Mouse (Mus musculus) CH12.LX (cell line): Measurements from ENCODE around the gene Tmem164. TPM values are rescaled to one million over a fixed set of nuclear protein-coding genes. Genes with fewer than 3 reads are reported as not detected.

Experiments used
- DNase-seq: peaks from one replicate; pipeline ENCODE4 v3.0.0-alpha.2; 2013; ENCODE audit errors: extremely low read depth
- H3K27ac ChIP-seq: 2 replicates; pipeline ENCODE4 v1.5.1; 2012; ENCODE audit warnings: low read depth, mild to moderate bottlenecking, control low read depth, moderate library complexity; ENCODE audit not compliant: insufficient read depth
- H3K27me3 ChIP-seq: replicated peaks from 2 replicates; pipeline ENCODE3; 2012; ENCODE audit warnings: inconsistent platforms
- H3K36me3 ChIP-seq, 2 experiments: replicated peaks in 1 of 2; 2 replicates each; pipeline versions ENCODE3 to v1.6.1; 2012; ENCODE audit warnings: inconsistent platforms in 1 of 2, low read length in 1 of 2, mild to moderate bottlenecking in 1 of 2, mixed read lengths in 1 of 2, moderate library complexity in 1 of 2; ENCODE audit not compliant: control insufficient read depth in 1 of 2, insufficient read depth in 1 of 2
- H3K4me1 ChIP-seq, 2 experiments: 2 replicates each; pipeline ENCODE4 v1.6.1; 2012; ENCODE audit warnings: inconsistent platforms in 1 of 2, moderate library complexity in 1 of 2; ENCODE audit not compliant: insufficient read depth in 2 of 2, control insufficient read depth in 1 of 2
- H3K4me2 ChIP-seq: 2 replicates; pipeline ENCODE4 v1.6.1; 2012; ENCODE audit warnings: low read depth, mild to moderate bottlenecking, control low read depth; ENCODE audit not compliant: poor library complexity, insufficient read depth, severe bottlenecking
- H3K4me3 ChIP-seq, 3 experiments: fragments of 150-350 bp in 1 of 3; sonication (generic) in 1 of 3; replicated peaks in 1 of 3; 2 replicates each; pipeline versions ENCODE3 to v1.5.1; 2011 to 2012; ENCODE audit warnings: low read depth in 2 of 3, low read length in 2 of 3, mild to moderate bottlenecking in 2 of 3, moderate library complexity in 2 of 3, control low read depth in 1 of 3, improper control_type of control experiment in 1 of 3, inconsistent platforms in 1 of 3, mixed read lengths in 1 of 3; ENCODE audit not compliant: poor library complexity in 1 of 3
- H3K79me2 ChIP-seq: replicated peaks from 2 replicates; pipeline ENCODE4 v1.6.1; 2012; ENCODE audit warnings: mild to moderate bottlenecking, moderate library complexity; ENCODE audit not compliant: control insufficient read depth, poor library complexity, insufficient read depth, severe bottlenecking; ENCODE audit errors: extremely low read depth
- H3K9ac ChIP-seq: 2 replicates; pipeline ENCODE4 v1.6.1; 2012; ENCODE audit warnings: low read depth, mild to moderate bottlenecking, control low read depth, moderate library complexity; ENCODE audit not compliant: insufficient read depth
- H3K9me3 ChIP-seq: replicated peaks from 2 replicates; pipeline ENCODE3; 2012; ENCODE audit warnings: low read length, inconsistent platforms, mixed read lengths
- CTCF ChIP-seq, 2 experiments: IDR thresholded peaks in 1 of 2; conservative IDR thresholded peaks in 1 of 2; 2 replicates each; pipeline ENCODE4 v1.5.1; 2011 to 2012; ENCODE audit warnings: low read depth in 2 of 2, low read length in 2 of 2, improper control_type of control experiment in 1 of 2, inconsistent platforms in 1 of 2, mild to moderate bottlenecking in 1 of 2, moderate library complexity in 1 of 2
- E2F4 ChIP-seq: IDR thresholded peaks from 2 replicates; pipeline ENCODE4 v1.6.1; 2011; ENCODE audit warnings: low read depth, low read length, improper control_type of control experiment; ENCODE audit not compliant: insufficient replicate concordance
- EP300 ChIP-seq: IDR thresholded peaks from 2 replicates; pipeline ENCODE4 v1.6.1; 2011; ENCODE audit warnings: low read length, improper control_type of control experiment
- HCFC1 ChIP-seq: IDR thresholded peaks from 2 replicates; pipeline ENCODE4 v1.6.1; 2012; ENCODE audit warnings: low read depth, mild to moderate bottlenecking, inconsistent platforms, low read length, improper control_type of control experiment
- IRF4 ChIP-seq: IDR thresholded peaks from 2 replicates; pipeline ENCODE4 v1.6.1; 2014; ENCODE audit warnings: low read depth, mild to moderate bottlenecking, inconsistent platforms, low read length, improper control_type of control experiment
- JUN ChIP-seq: IDR thresholded peaks from 2 replicates; pipeline ENCODE4 v1.6.1; 2011; ENCODE audit warnings: low read depth, mild to moderate bottlenecking, low read length, improper control_type of control experiment, moderate library complexity; ENCODE audit not compliant: insufficient read depth
- JUND ChIP-seq: conservative IDR thresholded peaks from 2 replicates; pipeline ENCODE4 v1.6.1; 2011; ENCODE audit warnings: low read depth, low read length, improper control_type of control experiment
- KAT2A ChIP-seq: IDR thresholded peaks from 2 replicates; pipeline ENCODE4 v1.6.1; 2012; ENCODE audit warnings: low read length, improper control_type of control experiment, inconsistent platforms; ENCODE audit not compliant: insufficient replicate concordance
- MAX ChIP-seq: IDR thresholded peaks from 2 replicates; pipeline ENCODE4 v1.6.1; 2011; ENCODE audit warnings: low read length, improper control_type of control experiment
- MAZ ChIP-seq: IDR thresholded peaks from 2 replicates; pipeline ENCODE4 v1.6.1; 2012; ENCODE audit warnings: low read depth, mild to moderate bottlenecking, inconsistent platforms, low read length, improper control_type of control experiment, moderate library complexity
- MYC ChIP-seq: IDR thresholded peaks from 2 replicates; pipeline ENCODE4 v1.6.1; 2011; ENCODE audit warnings: low read depth, mild to moderate bottlenecking, improper control_type of control experiment, low read length
- PAX5 ChIP-seq: IDR thresholded peaks from 2 replicates; pipeline ENCODE4 v1.6.1; 2012; ENCODE audit warnings: low read length, inconsistent platforms, mixed read lengths
- POLR2AphosphoS2 ChIP-seq: IDR thresholded peaks from 2 replicates; pipeline ENCODE4 v1.6.1; 2011; ENCODE audit warnings: low read depth, low read length, improper control_type of control experiment
- RAD21 ChIP-seq: IDR thresholded peaks from 2 replicates; pipeline ENCODE4 v1.6.1; 2011; ENCODE audit warnings: low read depth, mild to moderate bottlenecking, low read length, improper control_type of control experiment, moderate library complexity
- RCOR1 ChIP-seq: conservative IDR thresholded peaks from 2 replicates; pipeline ENCODE4 v1.6.1; 2012; ENCODE audit warnings: low read depth, mild to moderate bottlenecking, inconsistent platforms, low read length, improper control_type of control experiment
- TBP ChIP-seq: conservative IDR thresholded peaks from 2 replicates; pipeline ENCODE4 v1.6.1; 2011; ENCODE audit warnings: low read depth, low read length, improper control_type of control experiment
- UBTF ChIP-seq: IDR thresholded peaks from 2 replicates; pipeline ENCODE4 v1.6.1; 2012; ENCODE audit warnings: low read depth, mild to moderate bottlenecking, inconsistent platforms, low read length, improper control_type of control experiment, moderate library complexity
- USF1 ChIP-seq: IDR thresholded peaks from 2 replicates; pipeline ENCODE4 v1.6.1; 2014; ENCODE audit warnings: low read depth, mild to moderate bottlenecking, inconsistent platforms, low read length, improper control_type of control experiment
- ZC3H11A ChIP-seq: IDR thresholded peaks from 2 replicates; pipeline ENCODE4 v1.6.1; 2012; ENCODE audit warnings: low read depth, mild to moderate bottlenecking, inconsistent platforms, low read length, improper control_type of control experiment
- ZKSCAN1 ChIP-seq: IDR thresholded peaks from 2 replicates; pipeline ENCODE4 v1.6.1; 2012; ENCODE audit warnings: low read depth, inconsistent platforms, low read length, improper control_type of control experiment, borderline replicate concordance
- ZMIZ1 ChIP-seq: IDR thresholded peaks from 2 replicates; pipeline ENCODE4 v1.6.1; 2012; ENCODE audit warnings: low read depth, mild to moderate bottlenecking, inconsistent platforms, low read length, improper control_type of control experiment
- ZNF384 ChIP-seq: IDR thresholded peaks from 2 replicates; pipeline ENCODE4 v1.6.1; 2012; ENCODE audit warnings: low read depth, low read length, improper control_type of control experiment, inconsistent platforms
- dilution Hi-C: fragments of 300-500 bp; cut with MboI; formaldehyde crosslinking; loops from 2 replicates; pipeline ENCODE4 v1.14.3; 2020; ENCODE audit warnings: low sequenced_read_pairs; ENCODE audit not compliant: extremely low pct_unique_long_range_greater_than_20kb, extremely low pct_ligation_motif_present
- in situ Hi-C: fragments of 300-500 bp; cut with MboI; formaldehyde crosslinking; loops from 3 replicates; pipeline ENCODE4 v1.14.3; 2019; ENCODE audit warnings: low sequenced_read_pairs, low pct_ligation_motif_present, low pct_unique_long_range_greater_than_20kb, mixed read lengths
- polyA plus RNA-seq: library from polyadenylated mRNA; unstranded; fragments of >175 nt; gene quantifications from 2 replicates; pipeline ENCODE4 v1.2.1, GENCODE M21; 2012; ENCODE audit warnings: low read depth; ENCODE audit not compliant: insufficient read length
- total RNA-seq, 2 experiments: library from RNA; depleted of rRNA; stranded (reverse); fragments of 300-350 nt in 1 of 2; fragments of >200 nt in 1 of 2; gene quantifications; 2 replicates each; pipeline ENCODE4 v1.2.3; 2012 to 2014

Tmem164 gene
- total and polyA plus RNA-seq, 3 experiments, result 19.2 to 22.7 (median 21.5) TPM

DNA sequence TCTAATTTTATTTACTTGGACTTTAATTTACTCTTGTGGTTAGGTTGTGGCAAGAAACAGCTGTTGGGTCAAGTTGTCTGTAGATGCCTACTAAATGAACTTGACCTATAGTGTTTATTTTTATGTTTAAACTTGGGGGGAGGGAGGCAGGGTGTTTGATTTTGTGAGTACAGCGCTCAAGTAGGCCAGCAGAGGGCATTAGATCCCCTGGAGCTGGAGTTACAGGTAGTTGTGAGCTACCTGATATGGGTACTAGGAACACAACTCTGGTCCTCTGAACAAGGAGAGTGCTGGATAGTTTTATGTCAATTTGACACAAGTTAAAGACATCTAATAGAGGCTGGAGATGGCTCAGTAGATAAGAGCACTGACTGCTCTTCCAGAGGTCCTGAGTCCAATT is 34.0 kb upstream of the Tmem164 start:
- no peak for DNase-seq
- H3K4me1 ChIP-seq, result no peaks in the 10 kb centered on the region
- no peaks in the 10 kb centered on the region for H3K36me3 ChIP-seq
- no peaks in the 10 kb centered on the region for H3K79me2 ChIP-seq
- in situ Hi-C loops (no loop called here), dilution Hi-C loops (no loop called here)
- no peaks in the 10 kb centered on the region for H3K27me3 ChIP-seq
- no peaks in the 10 kb centered on the region for H3K9me3 ChIP-seq
- 0 out of 4 replicates have a peak, but pooled peaks of 1 of the 2 experiments have one; percentile 8 for TF ChIP-seq CTCF (conservative IDR thresholded peaks at IDR 0.05 in 1 of 2, IDR thresholded peaks at IDR 0.05 in 1 of 2; ENCODE audit: low read depth in 2 of 2, low read length in 2 of 2)
- TF ChIP-seq JUND, result no peak
- TF ChIP-seq KAT2A, result no peak
- no peak for TF ChIP-seq RCOR1
- H3K4me2 ChIP-seq, result no peak overlapping the region
- no peak overlapping the region for H3K27ac ChIP-seq
- no peak overlapping the region for H3K4me3 ChIP-seq
- no peak overlapping the region for H3K9ac ChIP-seq

DNA sequence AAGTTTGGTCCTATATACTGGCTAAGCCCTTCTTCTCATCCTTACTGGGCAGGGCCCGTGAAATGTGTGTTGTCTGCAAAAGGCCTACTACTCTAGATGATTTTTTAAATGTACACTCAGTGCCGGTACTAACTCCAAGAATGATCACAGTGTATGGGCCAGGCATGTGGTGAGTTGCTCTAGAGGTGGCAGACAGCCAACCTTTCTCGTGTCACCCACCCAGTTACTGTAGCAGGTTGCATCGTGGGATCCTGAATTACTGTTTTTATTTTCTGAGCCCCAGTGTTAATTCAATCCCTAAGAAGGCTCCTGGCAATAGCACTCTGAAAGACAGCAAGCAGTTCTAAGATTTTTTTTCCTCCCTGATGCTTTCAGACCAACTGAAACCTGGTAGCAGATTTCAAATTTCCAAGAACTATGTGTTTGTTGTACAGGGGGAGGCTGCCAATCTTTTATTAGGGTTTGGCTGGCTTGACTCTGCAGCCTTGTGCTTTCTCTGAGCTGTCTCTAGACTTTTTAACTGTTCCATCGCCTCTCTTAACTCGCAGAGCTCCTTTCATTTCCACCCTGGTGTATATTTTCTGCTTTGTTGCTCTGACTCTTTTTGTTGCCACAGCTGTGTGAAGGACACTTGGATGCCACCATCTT is 31.0 kb upstream of the Tmem164 start:
- dilution Hi-C loops, result no loop called here
- no peak overlapping the region for H3K27ac ChIP-seq
- DNase-seq, result no peak
- TF ChIP-seq MAZ (no peak), ZKSCAN1 (no peak), JUND (no peak), IRF4 (no peak), HCFC1 (no peak), ZC3H11A (no peak), MYC (no peak), EP300 (no peak), UBTF (no peak), ZNF384 (no peak), RAD21 (no peak), TBP (no peak), MAX (no peak), USF1 (no peak), POLR2AphosphoS2 (no peak), JUN (no peak), ZMIZ1 (no peak), PAX5 (no peak), CTCF (conservative IDR thresholded peaks at IDR 0.05 in 1 of 2, IDR thresholded peaks at IDR 0.05 in 1 of 2; ENCODE audit: low read depth in 2 of 2, low read length in 2 of 2) (no peak), E2F4 (no peak)
- H3K9ac ChIP-seq, result no peak overlapping the region
- no peaks in the 10 kb centered on the region for H3K79me2 ChIP-seq
- no peak overlapping the region for H3K4me3 ChIP-seq
- in situ Hi-C loops, result no loop called here
- no peaks in the 10 kb centered on the region for H3K9me3 ChIP-seq
- no peaks in the 10 kb centered on the region for H3K4me1 ChIP-seq
- no peaks in the 10 kb centered on the region for H3K36me3 ChIP-seq
- H3K27me3 ChIP-seq, result no peaks in the 10 kb centered on the region
- no peak overlapping the region for H3K4me2 ChIP-seq
